Mouse (Mus musculus): ENCODE results near the gene Zfp653.

Zfp653 gene

DNA sequence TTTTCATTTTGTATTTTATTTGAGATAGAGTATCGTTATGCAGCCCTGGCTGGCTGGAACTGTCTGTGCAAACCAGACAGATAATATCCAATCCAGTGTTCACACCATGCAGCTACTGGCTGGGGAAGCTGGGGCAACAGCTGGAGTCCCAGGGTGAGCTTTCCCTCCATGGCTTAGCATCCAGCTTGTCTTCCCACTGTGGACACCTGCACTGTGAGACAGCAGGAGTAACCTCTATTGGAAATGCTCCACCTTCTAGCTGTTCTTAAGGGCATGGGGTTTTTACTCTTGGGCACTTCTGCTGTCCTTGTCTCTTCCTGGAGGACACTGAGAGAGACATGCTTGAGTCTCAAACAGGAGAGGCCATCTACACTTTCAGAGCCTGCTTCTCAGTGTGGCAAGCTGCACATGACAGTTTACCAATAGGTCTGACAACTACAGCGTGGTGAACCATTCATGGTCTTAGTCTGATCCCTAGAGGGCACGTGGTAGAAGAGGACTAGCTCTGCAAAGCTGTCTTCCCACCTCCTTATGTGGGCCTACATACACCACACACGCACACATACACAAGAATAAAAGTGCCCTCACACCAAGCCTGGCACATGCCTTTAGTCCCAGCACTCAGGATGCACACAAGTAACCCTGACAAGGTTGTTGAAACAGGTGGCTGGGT lies 1.2 kb downstream of the Zfp653 start:
- no peak for DNase-seq (ENCODE audit: low spot score)

DNA sequence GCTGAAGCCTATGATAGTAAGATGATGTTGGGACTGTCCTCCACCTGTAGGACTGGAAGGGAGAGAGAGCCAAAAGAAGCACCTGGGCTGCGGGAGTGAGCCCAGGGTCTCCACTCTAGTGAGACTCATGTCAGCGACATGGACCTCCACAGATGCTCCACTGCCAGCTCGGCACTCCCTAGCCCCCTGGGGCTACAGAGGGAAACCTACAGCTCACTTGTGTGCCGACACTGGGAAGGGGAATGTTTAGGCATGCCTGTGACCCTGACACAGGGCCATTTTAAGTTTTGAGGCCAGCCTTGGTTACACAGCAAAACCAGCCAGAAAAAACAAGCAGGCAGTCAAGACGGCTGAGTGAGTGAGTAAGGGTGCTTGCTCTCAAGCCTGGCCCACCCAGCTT lies 4.0 kb downstream of the Zfp653 start:
- DNase-seq (ENCODE audit: low spot score) = no peak

DNA sequence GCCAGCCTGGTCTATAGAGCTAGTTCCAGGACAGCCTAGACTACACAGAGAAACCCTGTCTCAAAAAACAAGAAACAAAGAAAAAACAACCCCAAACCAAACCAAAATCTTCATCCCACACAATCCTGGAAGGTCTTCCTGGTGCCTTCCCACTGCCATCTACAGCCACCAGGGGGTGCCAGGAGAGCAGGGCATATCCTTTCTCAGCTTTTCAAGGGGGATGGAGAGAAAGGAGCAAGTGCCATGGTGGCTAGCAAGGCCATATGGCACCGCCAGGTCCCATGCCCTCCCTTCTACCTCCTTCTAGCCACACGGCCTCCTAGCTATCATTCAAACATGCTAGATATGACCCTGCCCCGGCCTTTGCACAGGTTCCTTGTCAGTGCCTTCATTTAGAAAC lies 4.7 kb downstream of the Zfp653 start:
- no peak for DNase-seq (ENCODE audit: low spot score)

DNA sequence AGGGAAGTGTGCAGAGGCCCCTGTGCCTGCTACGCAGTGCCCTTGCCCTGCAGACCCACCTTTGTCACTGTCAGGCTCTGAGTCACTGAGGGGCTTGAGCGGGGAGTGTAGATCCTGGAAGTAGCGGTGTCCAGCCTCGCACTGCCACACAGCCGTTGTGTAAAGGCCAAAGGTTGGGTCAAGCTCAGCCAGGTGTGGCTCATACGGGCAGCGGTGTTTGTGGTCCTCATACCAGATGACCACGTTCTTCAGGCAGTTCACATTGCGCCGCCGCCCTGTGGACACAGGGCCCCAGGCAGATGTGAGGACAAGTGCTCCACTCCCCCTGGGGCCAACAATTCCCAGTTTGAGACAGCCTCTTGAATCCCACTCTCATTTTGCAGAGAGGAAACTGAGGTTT lies 5.5 kb downstream of the Zfp653 start:
- DNase-seq (ENCODE audit: low spot score) = no peak

DNA sequence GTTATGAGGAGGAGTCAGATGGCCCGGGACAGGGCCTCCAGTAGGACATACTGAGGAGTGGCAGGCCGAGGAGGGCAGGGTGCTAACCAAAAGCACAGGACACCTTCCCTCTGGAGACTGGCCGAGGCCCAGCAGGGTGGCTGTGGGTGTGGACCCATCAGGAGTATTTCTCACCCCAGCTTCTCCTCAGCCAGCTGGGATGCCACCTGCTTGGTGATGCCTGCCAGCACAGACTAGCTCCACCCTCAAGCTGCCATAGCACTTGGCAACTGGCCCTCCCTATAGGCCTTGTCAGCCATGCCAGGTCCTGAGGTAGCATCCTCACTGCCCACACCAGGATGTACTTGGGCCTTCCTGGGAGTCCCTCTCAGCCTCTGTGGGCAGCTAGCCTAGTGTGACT lies 6.8 kb downstream of the Zfp653 start:
- no peak for DNase-seq (ENCODE audit: low spot score)

DNA sequence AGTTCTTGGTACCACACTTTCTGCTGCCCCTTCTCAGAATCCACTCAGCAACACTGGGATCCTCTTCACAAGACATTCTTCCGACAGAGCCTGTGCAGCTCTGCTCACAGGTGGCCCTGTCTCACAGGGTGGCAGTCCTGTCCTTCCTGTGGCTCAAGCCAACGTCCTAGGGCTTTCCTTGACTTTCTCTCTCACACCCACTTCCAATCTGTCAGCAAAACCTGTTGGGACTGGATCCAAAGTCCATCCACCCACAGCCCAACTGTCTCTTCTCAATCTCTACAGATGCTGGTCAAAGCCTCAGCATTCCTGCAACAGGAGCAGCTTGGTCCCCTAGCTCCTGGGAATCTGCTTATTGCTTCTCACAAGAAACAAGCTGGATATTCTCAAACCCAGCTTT lies 9.8 kb downstream of the Zfp653 start:
- DNase-seq (ENCODE audit: low spot score) = peak; percentile 65

DNA sequence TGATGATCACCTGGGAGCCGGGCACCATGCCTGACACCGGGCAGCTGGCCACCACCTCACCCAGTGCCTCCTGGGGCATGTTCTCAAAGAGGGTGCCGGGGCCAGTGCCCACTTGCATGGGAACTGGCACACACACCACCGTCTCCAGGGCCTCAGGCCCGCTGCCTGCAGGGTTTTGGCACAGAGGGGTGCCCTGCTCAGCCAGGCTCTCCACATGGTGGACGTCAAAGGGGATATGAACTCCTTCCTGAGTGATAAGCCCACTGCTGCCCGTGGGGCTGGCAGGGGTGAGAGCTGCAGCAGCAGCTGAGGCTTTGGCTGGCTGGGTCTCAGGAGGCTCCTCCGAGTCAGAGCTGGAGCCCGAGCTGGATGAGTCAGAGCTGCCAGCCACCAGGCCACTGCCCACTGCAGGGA lies 13.2 kb downstream of the Zfp653 start:
- DNase-seq (ENCODE audit: low spot score) = no peak

DNA sequence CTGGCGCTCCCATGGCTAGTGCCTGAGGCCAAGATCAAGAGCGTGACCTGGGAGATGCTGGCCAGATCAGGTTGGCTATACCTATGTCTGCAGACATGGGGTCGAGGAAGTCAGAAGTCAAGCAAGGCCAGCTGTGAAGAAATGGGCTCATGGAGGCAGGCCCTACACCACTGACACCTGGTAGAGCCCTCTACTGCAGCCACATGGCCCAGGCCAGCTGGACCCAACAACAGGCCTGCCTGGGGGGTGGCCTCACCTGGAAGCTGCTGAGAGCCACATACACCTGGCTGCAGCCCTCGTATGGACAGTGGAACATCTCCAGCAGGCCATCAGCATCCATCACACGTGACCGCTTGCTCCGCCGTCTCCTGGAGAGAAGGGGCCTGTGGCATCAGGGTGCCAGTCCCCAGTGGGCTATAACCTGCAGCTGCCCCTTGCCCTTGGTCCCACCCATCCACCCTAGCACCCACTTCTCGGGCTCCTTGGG lies 14.1 kb downstream of the Zfp653 start:
- DNase-seq (ENCODE audit: low spot score) = no peak

DNA sequence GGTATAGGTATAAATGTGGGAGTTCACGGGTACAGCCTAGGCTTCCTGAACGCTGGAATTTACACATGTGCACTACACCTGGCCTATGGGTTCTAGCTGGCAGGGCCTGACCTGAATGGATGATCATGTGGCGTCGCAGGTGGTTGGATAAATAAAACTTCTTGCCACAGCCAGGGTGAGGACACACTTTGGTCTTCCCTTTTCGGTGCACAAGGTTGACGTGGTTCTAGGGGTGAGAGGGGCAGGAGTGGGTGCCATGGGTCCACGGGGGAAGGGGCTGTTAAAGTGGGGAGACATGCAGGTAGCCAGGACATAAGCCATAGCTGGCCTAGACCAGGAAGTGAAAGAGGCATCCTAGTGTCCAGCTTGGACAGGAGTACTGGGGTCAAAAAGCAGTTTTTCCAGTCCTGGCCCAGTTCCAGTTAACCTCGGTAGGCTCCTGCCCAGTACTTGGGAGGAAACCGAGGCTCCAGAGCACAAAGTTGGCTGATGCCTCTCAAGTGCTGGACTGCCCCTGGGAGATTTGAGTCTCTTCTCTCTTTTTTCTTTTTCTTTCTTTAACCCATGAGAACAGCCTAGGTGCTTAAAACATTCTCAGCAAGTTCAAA lies 14.8 kb downstream of the Zfp653 start:
- no peak for DNase-seq (ENCODE audit: low spot score)

DNA sequence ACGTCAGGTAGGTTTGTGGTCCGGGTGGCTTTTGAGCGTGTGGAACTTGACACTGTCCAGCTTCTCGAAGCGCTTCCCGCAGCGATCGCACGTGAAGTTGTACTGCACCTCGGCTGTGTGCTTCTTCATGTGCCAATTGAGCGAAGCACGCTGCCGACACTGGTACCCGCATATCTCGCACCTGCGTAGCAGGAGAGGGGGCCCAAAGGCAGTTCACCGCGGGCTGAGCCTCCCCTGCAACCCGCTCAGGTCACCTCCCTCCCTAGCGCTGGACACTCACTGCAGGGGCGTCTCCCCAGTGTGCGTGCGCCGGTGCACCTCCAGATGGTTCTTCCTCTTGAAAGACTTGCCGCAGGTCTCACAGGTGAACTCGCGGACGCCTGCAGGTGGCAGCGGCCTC lies 15.5 kb downstream of the Zfp653 start:
- DNase-seq (ENCODE audit: low spot score) = no peak

DNA sequence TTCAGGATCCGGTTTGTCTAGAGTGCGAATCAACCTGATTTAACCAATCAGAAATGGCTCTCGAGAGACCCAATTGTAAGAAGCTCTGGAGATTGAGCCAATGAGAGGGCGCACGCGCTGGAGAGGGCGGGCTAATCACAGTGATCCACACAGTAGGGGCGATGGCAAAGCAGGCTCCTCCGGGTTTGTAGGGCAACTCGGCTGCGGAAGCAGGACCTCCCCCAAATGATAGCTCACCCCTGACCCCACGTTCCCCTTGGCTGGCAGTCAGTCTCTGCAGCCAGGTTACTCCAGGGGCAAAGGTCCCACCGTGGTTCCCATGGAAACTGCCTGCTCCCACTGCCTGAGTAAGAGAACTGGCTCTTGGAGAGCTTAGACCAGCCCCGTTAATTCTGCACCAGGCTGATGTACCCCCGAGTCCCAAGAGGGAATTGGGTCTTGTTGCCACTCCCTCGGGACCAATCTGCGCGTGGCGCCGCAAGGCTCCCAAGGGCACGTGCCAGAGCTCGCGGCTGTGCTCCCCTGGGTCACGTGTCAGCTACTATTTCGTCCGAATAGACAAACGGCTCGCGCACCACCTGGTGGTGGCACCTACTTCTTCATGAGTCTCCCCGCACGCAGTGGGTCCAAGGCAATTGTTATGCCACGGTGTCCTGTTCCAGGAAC lies 16.6 kb downstream of the Zfp653 start:
- DNase-seq (ENCODE audit: low spot score) = peak; percentile 80

DNA sequence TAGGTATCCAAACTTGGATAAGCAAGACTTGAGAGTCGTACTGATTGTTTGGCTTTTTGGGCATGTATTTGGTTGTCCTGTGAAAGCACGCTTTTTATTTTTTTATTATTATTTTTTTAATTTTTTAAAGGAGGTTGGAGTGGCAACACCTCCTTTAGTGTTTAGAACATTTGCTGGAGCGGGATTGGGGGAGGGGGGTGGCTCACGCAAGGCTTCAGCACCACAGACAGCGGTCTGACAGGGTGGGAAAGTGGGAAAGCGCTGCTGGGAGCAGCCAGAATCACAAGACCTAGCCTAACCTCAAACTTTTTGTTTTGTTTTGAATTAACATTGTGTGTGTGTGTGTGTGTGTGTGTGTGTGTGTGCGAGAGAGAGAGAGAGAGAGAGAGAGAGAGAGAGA lies 17.5 kb downstream of the Zfp653 start:
- DNase-seq (ENCODE audit: low spot score) = no peak

DNA sequence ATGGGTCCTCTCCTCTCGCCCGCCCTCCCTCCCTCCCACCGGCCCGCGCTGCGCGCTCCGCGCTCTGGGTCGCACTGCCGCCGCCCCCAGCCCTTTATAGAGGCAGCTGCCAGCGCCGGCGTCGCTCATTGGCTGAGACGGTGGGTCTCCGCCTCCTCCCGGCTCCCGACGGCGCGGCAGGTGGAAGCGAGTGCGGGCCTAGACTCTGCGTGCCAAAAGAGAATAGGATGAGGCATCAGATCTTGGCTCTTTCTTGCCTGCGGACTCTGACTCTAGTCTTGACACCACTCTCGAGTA lies 19.3 kb downstream of the Zfp653 start, which contains the start of gene Elavl3:
Gene Elavl3 (minus strand): TSS at position 66 of the 297 bp plus-strand sequence.
- no peak for DNase-seq (ENCODE audit: low spot score)

DNA sequence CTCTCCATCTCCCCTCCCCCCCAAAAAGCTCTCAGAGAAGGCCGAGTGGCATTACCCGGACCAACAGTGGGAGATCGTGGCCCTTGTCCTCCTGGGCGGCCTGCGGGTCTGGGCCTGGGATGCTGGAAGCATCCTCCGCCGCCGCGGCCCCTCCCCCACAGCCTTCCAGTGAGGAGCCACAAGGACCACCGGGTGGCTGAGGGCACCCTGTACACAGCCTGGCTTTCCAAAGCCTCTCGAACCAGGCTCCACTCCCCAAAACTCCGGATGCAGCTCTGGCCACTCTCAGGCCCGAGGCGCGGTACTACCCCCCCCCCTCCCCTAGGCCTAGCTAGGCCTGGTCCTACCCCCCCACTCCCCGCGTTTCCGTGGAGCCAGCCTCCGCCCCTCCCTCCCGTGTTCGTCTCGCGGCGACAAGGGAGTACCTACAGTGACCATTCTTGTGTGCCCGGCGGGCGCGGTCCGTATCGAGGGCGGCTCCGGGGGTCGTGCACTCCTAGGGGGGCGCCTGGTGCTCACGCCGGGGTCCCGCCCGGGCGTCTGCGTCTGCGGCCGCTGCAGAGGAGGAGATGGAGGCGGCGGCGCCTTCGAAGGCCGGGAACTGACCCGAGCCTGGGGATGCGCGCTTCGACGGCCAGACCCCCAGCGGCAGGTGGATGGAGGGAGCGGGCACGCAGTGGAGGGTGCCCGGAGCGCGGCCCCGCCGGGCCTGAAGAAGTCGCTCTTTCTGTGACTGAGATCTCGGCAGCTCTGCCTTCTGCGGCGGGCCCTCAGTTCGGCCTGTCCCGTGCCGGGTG lies 19.8 kb downstream of the Zfp653 start:
- DNase-seq (ENCODE audit: low spot score) = no peak

DNA sequence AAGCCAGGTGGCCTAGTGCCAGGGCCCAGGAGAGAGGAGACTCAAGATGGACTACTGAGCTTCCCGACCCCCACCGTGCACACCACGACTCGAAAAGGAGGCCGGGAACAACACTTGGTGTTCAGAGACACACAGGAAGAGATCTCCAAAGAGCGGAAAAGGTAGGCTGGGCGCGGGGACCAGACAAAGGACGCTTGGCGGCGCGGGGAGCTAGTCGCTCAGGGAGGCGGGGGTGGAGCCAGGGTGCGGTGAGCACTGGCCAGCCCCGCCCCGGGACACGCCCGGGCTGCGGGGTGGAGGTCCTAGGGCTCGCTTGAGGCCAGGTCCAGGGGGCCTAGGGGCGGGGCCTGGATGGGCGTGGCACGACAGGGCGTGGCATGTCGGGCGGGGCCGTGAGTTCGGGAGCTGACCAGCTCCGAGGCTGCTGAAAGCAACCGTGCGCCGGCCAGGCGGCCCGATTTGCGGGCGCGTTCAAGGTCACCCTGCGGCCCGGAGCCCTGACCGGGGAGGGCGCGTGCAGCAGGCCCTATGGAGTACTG lies 20.8 kb downstream of the Zfp653 start:
- no peak for DNase-seq (ENCODE audit: low spot score)

DNA sequence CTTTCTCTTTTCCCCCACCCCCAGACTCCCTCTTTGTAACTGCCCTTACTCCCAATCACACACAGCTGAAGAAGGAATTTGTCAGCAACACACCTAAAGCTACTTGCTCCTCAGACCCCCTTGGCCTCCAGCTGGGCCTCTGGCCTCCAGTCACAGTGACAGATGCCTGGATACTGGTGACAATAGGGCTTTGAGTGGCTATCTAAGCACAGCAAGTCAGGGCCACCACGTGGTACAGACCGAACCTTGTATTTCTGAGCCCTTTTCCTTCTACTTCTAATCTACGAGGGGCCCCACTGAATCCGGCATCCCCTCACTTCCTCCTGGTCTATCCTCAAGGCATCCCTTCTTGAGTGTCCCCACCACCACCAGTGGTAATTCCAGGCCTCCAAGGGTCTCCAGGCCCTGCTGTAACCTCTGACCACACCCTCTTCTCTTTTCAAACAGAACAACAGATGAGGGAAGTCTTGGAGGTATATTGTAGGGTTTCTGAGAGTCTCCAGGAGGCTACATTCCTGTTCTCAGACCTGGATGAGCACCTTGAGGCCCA lies 21.4 kb downstream of the Zfp653 start:
- DNase-seq (ENCODE audit: low spot score) = no peak

DNA sequence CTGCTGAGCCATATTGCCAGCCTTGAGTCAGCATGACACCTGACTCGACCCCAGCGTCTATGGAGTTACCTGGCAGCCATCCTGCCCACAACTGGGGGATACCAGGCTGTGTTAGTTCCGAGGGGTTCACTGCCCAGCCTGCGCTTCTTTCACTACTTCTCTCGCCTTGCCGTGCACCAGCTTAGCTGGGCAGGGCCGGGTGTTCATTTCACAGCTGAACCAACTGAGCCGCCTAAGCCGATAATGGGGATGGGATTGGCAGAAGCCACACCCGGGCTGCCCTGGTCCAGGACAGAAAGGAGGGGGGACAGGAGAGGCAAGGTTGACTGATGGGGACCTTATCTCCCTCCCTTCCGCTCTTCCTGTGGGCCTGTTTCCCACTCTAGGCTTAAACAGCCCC lies 21.9 kb downstream of the Zfp653 start:
- DNase-seq (ENCODE audit: low spot score) = no peak

DNA sequence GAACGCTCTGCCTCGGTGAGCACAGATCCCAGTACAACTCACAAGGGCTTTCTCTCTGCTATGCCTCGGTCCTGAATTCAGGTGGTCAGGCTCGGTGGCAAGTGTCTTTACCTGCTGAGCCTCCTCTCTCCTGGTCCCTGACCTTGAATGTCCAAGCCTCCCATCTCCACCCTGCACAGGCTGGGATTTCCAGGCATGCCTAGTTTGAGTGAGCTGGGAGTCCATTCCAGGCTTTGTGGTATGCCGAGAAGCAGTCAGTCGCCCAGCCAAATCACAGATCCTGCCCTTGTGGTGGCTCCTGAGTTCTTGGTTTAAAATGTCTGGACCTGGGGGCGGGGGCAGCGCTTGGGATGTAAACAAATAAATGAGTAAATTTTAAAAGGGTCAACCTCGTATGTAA lies 23.8 kb downstream of the Zfp653 start:
- no peak for DNase-seq (ENCODE audit: low spot score)

DNA sequence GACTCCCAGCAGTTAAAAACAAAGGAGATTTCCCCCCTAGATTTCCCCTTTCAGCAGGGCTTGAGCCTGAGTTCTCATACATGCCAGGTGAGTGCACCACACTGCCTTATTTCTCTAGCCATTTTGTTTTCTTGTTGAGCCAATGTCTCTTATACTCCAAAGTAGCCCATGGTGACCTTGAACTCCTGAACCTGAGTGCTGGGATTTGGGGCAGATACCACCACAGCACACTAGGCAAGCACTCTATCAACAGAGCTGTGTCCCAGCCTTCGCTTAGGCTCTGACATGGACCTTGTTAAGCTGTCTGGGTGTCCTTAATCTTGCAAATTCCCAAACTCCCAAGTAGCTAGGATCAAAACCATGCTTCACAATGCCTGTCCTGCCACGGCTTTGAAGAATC lies 29.3 kb downstream of the Zfp653 start:
- no peak for DNase-seq (ENCODE audit: low spot score)

DNA sequence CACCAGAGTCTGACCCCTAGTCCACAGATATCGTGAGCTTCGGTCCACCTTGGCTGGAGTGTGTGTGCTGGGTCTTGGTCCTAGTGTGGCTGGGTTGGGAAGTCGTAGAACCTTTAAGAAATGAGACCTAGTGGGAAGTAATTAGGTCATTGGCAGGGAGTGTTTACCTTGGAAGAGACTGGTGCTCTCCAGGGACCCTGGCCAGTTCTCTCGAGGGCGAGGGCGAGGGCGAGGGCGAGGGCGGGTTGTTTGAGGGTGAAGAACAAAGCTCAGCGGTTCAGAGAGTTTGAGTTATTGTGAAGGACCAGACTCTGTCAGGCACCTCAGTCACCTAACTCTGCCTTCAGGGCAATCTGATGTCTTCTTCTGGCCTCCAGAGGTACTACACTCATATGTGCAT lies 33.4 kb downstream of the Zfp653 start:
- no peak for DNase-seq (ENCODE audit: low spot score)

DNA sequence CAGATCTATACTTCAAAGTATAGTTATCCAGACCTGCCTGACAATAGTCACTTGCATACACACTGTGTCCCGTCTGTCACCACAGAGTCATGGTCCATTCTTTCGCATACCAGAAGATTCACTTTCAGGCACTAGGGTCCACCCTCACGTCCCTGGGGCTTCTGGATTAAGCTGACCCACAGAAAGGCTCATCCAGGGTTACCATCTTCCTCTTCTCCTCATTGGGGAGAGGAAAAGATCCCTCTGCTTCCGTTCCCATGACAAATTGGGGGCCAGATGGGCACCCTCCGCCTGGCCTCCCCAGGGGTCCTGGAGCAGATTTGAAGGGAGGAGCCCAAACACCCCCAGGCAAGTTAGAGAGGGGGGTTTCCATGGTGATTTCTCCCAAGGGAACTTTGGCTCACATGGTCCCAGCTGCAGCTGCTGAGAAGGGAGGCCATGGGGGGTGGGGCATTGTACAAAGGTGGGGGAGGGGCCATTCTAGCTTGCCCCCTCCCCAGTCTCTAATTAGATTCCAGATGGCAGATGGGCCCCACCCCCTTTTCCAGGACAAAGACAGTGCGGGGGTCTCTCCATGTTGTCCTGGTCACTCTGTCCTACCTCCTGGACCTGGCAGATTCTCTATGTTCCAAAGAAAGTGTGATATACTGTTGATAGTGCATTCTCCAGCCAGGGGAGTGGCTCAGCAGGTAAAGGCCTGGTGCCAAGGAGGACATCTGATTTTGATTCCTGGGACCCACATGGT lies 35.7 kb downstream of the Zfp653 start:
- no peak for DNase-seq (ENCODE audit: low spot score)

DNA sequence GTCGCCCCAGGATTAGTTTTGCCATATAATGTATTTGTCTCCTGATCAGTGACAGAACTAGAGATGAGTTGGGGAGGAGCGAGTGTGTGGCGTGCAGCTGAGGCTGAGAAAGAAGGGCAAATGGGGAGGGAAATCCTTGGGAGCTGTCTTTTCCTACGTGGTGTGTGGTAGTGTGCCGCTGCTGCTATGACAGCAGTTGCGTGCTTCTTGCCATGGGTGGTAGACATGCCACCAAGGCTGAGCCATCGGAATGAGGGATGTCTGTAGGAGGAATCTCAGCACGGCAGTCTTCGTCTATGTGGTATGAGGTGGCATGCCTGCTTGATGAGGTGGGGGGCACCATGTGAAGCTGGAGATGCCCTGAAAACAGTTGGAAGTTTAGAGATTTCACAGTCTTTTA lies 40.8 kb downstream of the Zfp653 start:
- no peak for DNase-seq (ENCODE audit: low spot score)
